Mouse (Mus musculus): Measurements from ENCODE around the gene Piezo1. TPM values are rescaled to one million over a fixed set of nuclear protein-coding genes. Genes with fewer than 3 reads are reported as not detected.

Piezo1 gene
- total RNA-seq (2021) (10 to 100 TPM; 14.0 to 14.8 TPM), polyA plus RNA-seq (2012; rRNA removed) (48.5 and 55.5 TPM in 2 replicates)
- long read RNA-seq, partial matches to known transcripts: 6 of 6 reads
- long read RNA-seq, other reads (novel, unspliced or antisense): 0 of 6 reads

- DNase-seq: peak; percentile 93 to 97
- Histone ChIP-seq H3K9ac (ENCODE audit: low read depth, low read length) (peak within 1 kb of the TSS; percentile 97), H3K36me3 (ENCODE audit: control insufficient read depth, insufficient read depth, low read length) (no peaks in the 10 kb centered on the region), H3K27me3 (ENCODE audit: control insufficient read depth, insufficient read depth, low read length) (no peaks in the 10 kb centered on the region), H3K4me1 (ENCODE audit: control insufficient read depth, insufficient read depth, low read length) (peaks cover 14% of the 10 kb centered on the region), H3K27ac (peak within 1 kb of the TSS; percentile 92), H3K4me3 (peak within 1 kb of the TSS; percentile 92), H3K79me2 (replicated peaks; ENCODE audit: control insufficient read depth, insufficient read depth, low read length) (no peaks in the 10 kb centered on the region)
- intact Hi-C loops (cut with DNase I): loop anchor here (1.0 kb wide), 1 partner anchor 50 kb away; no protein-coding TSS in a partner anchor
- peak; percentile 82 for TF ChIP-seq POLR2A (IDR thresholded peaks at IDR 0.05; ENCODE audit: insufficient read depth, low read depth, low read length)
- peak; percentile 98 for TF ChIP-seq CTCF (IDR thresholded peaks at IDR 0.05)
- TF ChIP-seq EP300 (IDR thresholded peaks at IDR 0.05; ENCODE audit: insufficient read depth, low read depth, low read length): peak; percentile 96
- WGBS: 10% methylated on average over 56 of the region's 56 CpGs
These were observed at the start of gene Piezo1 for GRCm38 (mm10) chr8:122551265-122552051. Piezo1 (minus strand) TSS chr8:122551329.

GRCm38 (mm10) chr8:122600666-122601065, 49.5 kb upstream of the Piezo1 start:
- Histone ChIP-seq H3K79me2 (replicated peaks; ENCODE audit: control insufficient read depth, insufficient read depth, low read length) (no peaks in the 10 kb centered on the region), H3K36me3 (ENCODE audit: control insufficient read depth, insufficient read depth, low read length) (no peaks in the 10 kb centered on the region), H3K27me3 (ENCODE audit: control insufficient read depth, insufficient read depth, low read length) (no peaks in the 10 kb centered on the region), H3K4me1 (ENCODE audit: control insufficient read depth, insufficient read depth, low read length) (no peaks in the 10 kb centered on the region), H3K9ac (ENCODE audit: low read depth, low read length) (no peak overlapping the region), H3K27ac (no peak overlapping the region), H3K4me3 (no peak overlapping the region)
- TF ChIP-seq CTCF (IDR thresholded peaks at IDR 0.05): no peak
- TF ChIP-seq EP300 (IDR thresholded peaks at IDR 0.05; ENCODE audit: insufficient read depth, low read depth, low read length): no peak
- no peak for TF ChIP-seq POLR2A (IDR thresholded peaks at IDR 0.05; ENCODE audit: insufficient read depth, low read depth, low read length)
- 93% methylated on average over 9 of the region's 9 CpGs for WGBS
- no peak for DNase-seq
- intact Hi-C loops (cut with DNase I): no loop called here

GRCm38 (mm10) chr8:122596031-122596430, 44.9 kb upstream of the Piezo1 start:
- Histone ChIP-seq H3K36me3 (ENCODE audit: control insufficient read depth, insufficient read depth, low read length) (no peaks in the 10 kb centered on the region), H3K9ac (ENCODE audit: low read depth, low read length) (no peak overlapping the region), H3K4me1 (ENCODE audit: control insufficient read depth, insufficient read depth, low read length) (no peaks in the 10 kb centered on the region), H3K79me2 (replicated peaks; ENCODE audit: control insufficient read depth, insufficient read depth, low read length) (no peaks in the 10 kb centered on the region), H3K4me3 (no peak overlapping the region), H3K27me3 (ENCODE audit: control insufficient read depth, insufficient read depth, low read length) (no peaks in the 10 kb centered on the region), H3K27ac (no peak overlapping the region)
- WGBS: 64% methylated on average over 4 of the region's 4 CpGs
- intact Hi-C loops (cut with DNase I): no loop called here
- no peak for DNase-seq
- TF ChIP-seq POLR2A (IDR thresholded peaks at IDR 0.05; ENCODE audit: insufficient read depth, low read depth, low read length) (no peak), CTCF (IDR thresholded peaks at IDR 0.05) (no peak), EP300 (IDR thresholded peaks at IDR 0.05; ENCODE audit: insufficient read depth, low read depth, low read length) (no peak)

- TF ChIP-seq EP300 (IDR thresholded peaks at IDR 0.05; ENCODE audit: insufficient read depth, low read depth, low read length): no peak
- no peak for TF ChIP-seq POLR2A (IDR thresholded peaks at IDR 0.05; ENCODE audit: insufficient read depth, low read depth, low read length)
- no peak for TF ChIP-seq CTCF (IDR thresholded peaks at IDR 0.05)
- no peaks in the 10 kb centered on the region for H3K4me1 ChIP-seq (ENCODE audit: control insufficient read depth, insufficient read depth, low read length)
- intact Hi-C loops (cut with DNase I): no loop called here
- H3K36me3 ChIP-seq (ENCODE audit: control insufficient read depth, insufficient read depth, low read length): no peaks in the 10 kb centered on the region
- H3K27me3 ChIP-seq (ENCODE audit: control insufficient read depth, insufficient read depth, low read length): no peaks in the 10 kb centered on the region
- WGBS: 86% methylated on average over 19 of the region's 19 CpGs
- no peak for DNase-seq
- no peaks in the 10 kb centered on the region for H3K79me2 ChIP-seq (replicated peaks; ENCODE audit: control insufficient read depth, insufficient read depth, low read length)
- no peak overlapping the region for H3K9ac ChIP-seq (ENCODE audit: low read depth, low read length)
- H3K27ac ChIP-seq: no peak overlapping the region
- H3K4me3 ChIP-seq: no peak overlapping the region
These were observed 42.8 kb upstream of the Piezo1 start for GRCm38 (mm10) chr8:122593783-122594507.

GRCm38 (mm10) chr8:122593240-122593639, 42.1 kb upstream of the Piezo1 start:
- DNase-seq: no peak
- intact Hi-C loops (cut with DNase I): no loop called here
- 79% methylated on average over 12 of the region's 12 CpGs for WGBS
- Histone ChIP-seq H3K4me3 (no peak overlapping the region), H3K9ac (ENCODE audit: low read depth, low read length) (no peak overlapping the region), H3K4me1 (ENCODE audit: control insufficient read depth, insufficient read depth, low read length) (no peaks in the 10 kb centered on the region), H3K36me3 (ENCODE audit: control insufficient read depth, insufficient read depth, low read length) (no peaks in the 10 kb centered on the region), H3K79me2 (replicated peaks; ENCODE audit: control insufficient read depth, insufficient read depth, low read length) (no peaks in the 10 kb centered on the region), H3K27ac (no peak overlapping the region), H3K27me3 (ENCODE audit: control insufficient read depth, insufficient read depth, low read length) (no peaks in the 10 kb centered on the region)
- TF ChIP-seq POLR2A (IDR thresholded peaks at IDR 0.05; ENCODE audit: insufficient read depth, low read depth, low read length) (no peak), EP300 (IDR thresholded peaks at IDR 0.05; ENCODE audit: insufficient read depth, low read depth, low read length) (no peak), CTCF (IDR thresholded peaks at IDR 0.05) (no peak)
